ENCODE assay signal across 24 mouse cellular contexts in genomic region chr1:50831663-50832062, GRCm38 (mm10).
DNase-seq lines count a peak whose midpoint lies in the region; ATAC-seq and TF ChIP-seq lines count a peak whose summit lies in the region.
"Had no signal": no experiment of that assay in that cellular context is flagged by ENCODE, and none has a peak within 500 bp of the region (broad histone marks: within the 10 kb centered on the region; RNA-seq: fewer than 3 reads in every experiment).

No protein-coding gene starts in this region.

- no peak for ATAC-seq in embryonic facial prominence, embryonic 14.5 days (ENCODE audit: low read depth)
- no peak for ATAC-seq in kidney, postnatal 0 days (replicated peaks; ENCODE audit: low FRiP score, low read depth)
- ATAC-seq in lung, postnatal 0 days = no peak
- ATAC-seq: forebrain, embryonic 16.5 days had no signal

- H3K4me3 ChIP-seq in embryonic facial prominence, embryonic 14.5 days (ENCODE audit: low read depth, low read length) = no peak overlapping the region
- H3K4me3 ChIP-seq in embryonic facial prominence, embryonic 10.5 days = no peak overlapping the region
- no peak overlapping the region for H3K4me3 ChIP-seq in kidney, postnatal 0 days (replicated peaks; ENCODE audit: low read depth, low read length)
- H3K4me3 ChIP-seq in lung, postnatal 0 days (ENCODE audit: low read depth, low read length) = no peak overlapping the region
- H3K4me3 ChIP-seq: embryonic facial prominence, embryonic 13.5 days; gastrocnemius, adult 2 months; heart, embryonic 13.5 days; hindbrain, embryonic 15.5 days; limb, embryonic 10.5 days; liver, embryonic 15.5 days had no signal

- H3K27ac ChIP-seq in embryonic facial prominence, embryonic 14.5 days (replicated peaks; ENCODE audit: low read depth, low read length) = no peak overlapping the region
- H3K27ac ChIP-seq in embryonic facial prominence, embryonic 10.5 days (replicated peaks) = no peak overlapping the region
- no peak overlapping the region for H3K27ac ChIP-seq in kidney, postnatal 0 days
- H3K27ac ChIP-seq in lung, postnatal 0 days (ENCODE audit: low read length) = no peak overlapping the region
- H3K27ac ChIP-seq: embryonic facial prominence, embryonic 13.5 days; gastrocnemius, adult 2 months; heart, embryonic 13.5 days; hindbrain, embryonic 15.5 days; limb, embryonic 10.5 days; liver, embryonic 15.5 days had no signal

- no peaks in the 10 kb centered on the region for H3K36me3 ChIP-seq in embryonic facial prominence, embryonic 14.5 days (ENCODE audit: control insufficient read depth, insufficient read depth, low read length)
- H3K36me3 ChIP-seq in embryonic facial prominence, embryonic 10.5 days (replicated peaks) = no peaks in the 10 kb centered on the region
- H3K36me3 ChIP-seq in kidney, postnatal 0 days (ENCODE audit: insufficient read depth, low read length) = no peaks in the 10 kb centered on the region
- no peaks in the 10 kb centered on the region for H3K36me3 ChIP-seq in lung, postnatal 0 days (ENCODE audit: insufficient read depth, low read length)
- H3K36me3 ChIP-seq: embryonic facial prominence, embryonic 13.5 days; heart, embryonic 13.5 days; hindbrain, embryonic 15.5 days; limb, embryonic 10.5 days; liver, embryonic 15.5 days had no signal

- TF ChIP-seq CTCF in kidney, postnatal 0 days (IDR thresholded peaks at IDR 0.05; ENCODE audit: low read depth) = peak; percentile 27; the same call in 1 of the 2 replicates
- TF ChIP-seq CTCF in lung, postnatal 0 days (IDR thresholded peaks at IDR 0.05) = peak; percentile 31; the same call in 1 of the 2 replicates

- H3K4me2 ChIP-seq in embryonic facial prominence, embryonic 14.5 days (ENCODE audit: low read depth, low read length) = no peak overlapping the region
- no peak overlapping the region for H3K4me2 ChIP-seq in kidney, postnatal 0 days (ENCODE audit: low read length)
- H3K4me2 ChIP-seq in lung, postnatal 0 days (replicated peaks; ENCODE audit: low read depth, low read length) = no peak overlapping the region
- H3K4me2 ChIP-seq: embryonic facial prominence, embryonic 13.5 days; heart, embryonic 13.5 days; hindbrain, embryonic 15.5 days; liver, embryonic 15.5 days had no signal

- DNase-seq in embryonic facial prominence, embryonic 14.5 days (ENCODE audit: low spot score) = peak; percentile 5
- no peak for DNase-seq in embryonic facial prominence, embryonic 10.5 days (ENCODE audit: low spot score)
- DNase-seq in kidney, postnatal 0 days (ENCODE audit: low spot score) = no peak
- DNase-seq in kidney, postnatal 36 days = no peak
- DNase-seq in lung, postnatal 0 days (ENCODE audit: low spot score) = no peak
- DNase-seq in lung, adult 18-20 months = no peak
- peak; percentile 41 for DNase-seq in brain, adult 2 months (ENCODE audit: low read depth, low spot score)
- no peak for DNase-seq in adrenal gland, postnatal 10 days
- DNase-seq: adrenal gland, adult 2 months; B cell, adult 2 months; cerebellum, adult 11-12 months; gastrocnemius, adult 2 months; heart, postnatal 36 days; kidney, adult 18-20 months; kidney, postnatal 10 days; lung, postnatal 36 days; right cerebral cortex, adult 18-20 months; thymus, postnatal 14 days had no signal

- no peaks in the 10 kb centered on the region for H3K27me3 ChIP-seq in embryonic facial prominence, embryonic 14.5 days (replicated peaks; ENCODE audit: control insufficient read depth, insufficient read depth, low read length)
- H3K27me3 ChIP-seq in embryonic facial prominence, embryonic 10.5 days (replicated peaks; ENCODE audit: low read depth, poor library complexity, severe bottlenecking) = no peaks in the 10 kb centered on the region
- no peaks in the 10 kb centered on the region for H3K27me3 ChIP-seq in kidney, postnatal 0 days (ENCODE audit: insufficient read depth, low read length)
- no peaks in the 10 kb centered on the region for H3K27me3 ChIP-seq in lung, postnatal 0 days (replicated peaks; ENCODE audit: insufficient read depth, low read length)
- H3K27me3 ChIP-seq: embryonic facial prominence, embryonic 13.5 days; heart, embryonic 13.5 days; hindbrain, embryonic 15.5 days; liver, embryonic 15.5 days had no signal

- TF ChIP-seq EP300 in lung, postnatal 0 days (IDR thresholded peaks at IDR 0.05) = no peak

- no peaks in the 10 kb centered on the region for H3K9me3 ChIP-seq in embryonic facial prominence, embryonic 14.5 days (ENCODE audit: control insufficient read depth, low read length)
- H3K9me3 ChIP-seq in embryonic facial prominence, embryonic 10.5 days = no peaks in the 10 kb centered on the region
- no peaks in the 10 kb centered on the region for H3K9me3 ChIP-seq in kidney, postnatal 0 days (replicated peaks; ENCODE audit: low read length)
- no peaks in the 10 kb centered on the region for H3K9me3 ChIP-seq in lung, postnatal 0 days (ENCODE audit: low read length)
- H3K9me3 ChIP-seq: embryonic facial prominence, embryonic 13.5 days; heart, embryonic 13.5 days; hindbrain, embryonic 15.5 days; limb, embryonic 10.5 days; liver, embryonic 15.5 days had no signal

- 24% methylated on average over 1 of the region's 1 CpGs for WGBS in embryonic facial prominence, embryonic 14.5 days
- 42% methylated on average over 1 of the region's 1 CpGs for WGBS in embryonic facial prominence, embryonic 10.5 days
- 56% methylated on average over 1 of the region's 1 CpGs for WGBS in kidney, postnatal 0 days
- 38% methylated on average over 1 of the region's 1 CpGs for WGBS in lung, postnatal 0 days

- no peak overlapping the region for H3K9ac ChIP-seq in embryonic facial prominence, embryonic 14.5 days (ENCODE audit: low read depth, low read length)
- H3K9ac ChIP-seq in kidney, postnatal 0 days (ENCODE audit: low read depth, low read length) = no peak overlapping the region
- no peak overlapping the region for H3K9ac ChIP-seq in lung, postnatal 0 days (replicated peaks; ENCODE audit: low read depth)
- H3K9ac ChIP-seq: embryonic facial prominence, embryonic 13.5 days; heart, embryonic 13.5 days; hindbrain, embryonic 15.5 days; liver, embryonic 15.5 days had no signal

- no peaks in the 10 kb centered on the region for H3K4me1 ChIP-seq in embryonic facial prominence, embryonic 14.5 days (ENCODE audit: control insufficient read depth, insufficient read depth, low read length)
- H3K4me1 ChIP-seq in embryonic facial prominence, embryonic 10.5 days = no peaks in the 10 kb centered on the region
- H3K4me1 ChIP-seq in kidney, postnatal 0 days (replicated peaks; ENCODE audit: insufficient read depth, low read length) = no peaks in the 10 kb centered on the region
- no peaks in the 10 kb centered on the region for H3K4me1 ChIP-seq in lung, postnatal 0 days (ENCODE audit: insufficient read depth, low read depth, low read length)
- H3K4me1 ChIP-seq: embryonic facial prominence, embryonic 13.5 days; heart, embryonic 13.5 days; hindbrain, embryonic 15.5 days; limb, embryonic 10.5 days; liver, embryonic 15.5 days had no signal

Comparison
In these comparisons a context has a peak if more than half of its experiments do, and no peak if none do; other contexts are left out.
1. DNase-seq: peak in embryonic facial prominence, embryonic 14.5 days (single experiment) and brain, adult 2 months (single experiment); none in embryonic facial prominence, embryonic 10.5 days (single experiment), kidney, postnatal 0 days (single experiment), kidney, postnatal 36 days (0 of 2), lung, postnatal 0 days (single experiment), lung, adult 18-20 months (0 of 2) and adrenal gland, postnatal 10 days (single experiment).